Mouse (Mus musculus) forebrain, postnatal 0 days (tissue): Measurements from ENCODE around the gene Tm4sf5. TPM values are rescaled to one million over a fixed set of nuclear protein-coding genes. Genes with fewer than 3 reads are reported as not detected.
A peak's percentile ranks its signal among the peaks of the same experiment; 100 is the strongest.

ENCODE experiments used
- ATAC-seq: fragments of 200-750 bp; cut with Nextera tagmentation; 2 replicates; pipeline ENCODE4 v1.8.0; 2017; ENCODE audit warnings: mild to moderate bottlenecking, moderate library complexity
- DNase-seq: peaks from one replicate; pipeline ENCODE4 v3.0.0-alpha.2; 2015
- H3K27ac ChIP-seq: fragments of 300-500 bp; sonication (generic); 2 replicates; pipeline ENCODE4 v1.5.1; 2014; ENCODE audit warnings: low read depth, mild to moderate bottlenecking, antibody characterized with exemption, low read length, moderate library complexity, mixed read lengths
- H3K27me3 ChIP-seq: fragments of 300-500 bp; sonication (generic); 2 replicates; pipeline ENCODE4 v1.6.1; 2014; ENCODE audit warnings: mild to moderate bottlenecking, low read length, mixed read lengths; ENCODE audit not compliant: insufficient read depth
- H3K36me3 ChIP-seq: fragments of 300-500 bp; sonication (generic); 2 replicates; pipeline ENCODE4 v1.6.1; 2014; ENCODE audit warnings: mild to moderate bottlenecking, moderate library complexity; ENCODE audit not compliant: insufficient read depth
- H3K4me1 ChIP-seq: fragments of 300-500 bp; sonication (generic); 2 replicates; pipeline ENCODE4 v1.6.1; 2014; ENCODE audit warnings: antibody characterized with exemption; ENCODE audit not compliant: insufficient read depth
- H3K4me2 ChIP-seq: fragments of 300-500 bp; sonication (generic); 2 replicates; pipeline ENCODE4 v1.6.1; 2014; ENCODE audit warnings: low read depth, mild to moderate bottlenecking, moderate library complexity
- H3K4me3 ChIP-seq: fragments of 300-500 bp; sonication (generic); 2 replicates; pipeline ENCODE4 v1.5.1; 2014; ENCODE audit warnings: low read depth, low read length, mixed read lengths
- H3K9ac ChIP-seq: fragments of 300-500 bp; sonication (generic); 2 replicates; pipeline ENCODE4 v1.6.1; 2014; ENCODE audit warnings: mild to moderate bottlenecking
- H3K9me3 ChIP-seq: fragments of 300-500 bp; sonication (generic); 2 replicates; pipeline ENCODE4 v1.6.1; 2016; ENCODE audit warnings: low read length
- CTCF ChIP-seq: sonication (generic); IDR thresholded peaks from 2 replicates; pipeline ENCODE4 v1.5.1; 2016; ENCODE audit warnings: antibody characterized with exemption, control low read depth, low read depth
- WGBS: fragments of 180-500 bp; shearing (Covaris S2); extraction: QIAGEN DNeasy Blood & Tissue Kit; methylation state at CpG from one replicate; pipeline ENCODE4 v1.1.7; 2014; 5-methylcytosine and 5-hydroxymethylcytosine counted together
- polyA plus RNA-seq: library from polyadenylated mRNA; unstranded; fragments of >200 nt; fragmentation: Nextera tagmentation; extraction: Ambion mirVana; gene quantifications from 2 replicates; pipeline ENCODE4 v1.2.1, GENCODE M21; 2015
- total RNA-seq: library from RNA; depleted of rRNA; stranded (reverse); fragments of >200 nt; gene quantifications from 2 replicates; pipeline ENCODE4 v1.2.3, GENCODE M21; 2014

The Tm4sf5 gene
- total and polyA plus RNA-seq, 2 experiments from 2014 or later, result 2.8 to 11.6 TPM

DNA sequence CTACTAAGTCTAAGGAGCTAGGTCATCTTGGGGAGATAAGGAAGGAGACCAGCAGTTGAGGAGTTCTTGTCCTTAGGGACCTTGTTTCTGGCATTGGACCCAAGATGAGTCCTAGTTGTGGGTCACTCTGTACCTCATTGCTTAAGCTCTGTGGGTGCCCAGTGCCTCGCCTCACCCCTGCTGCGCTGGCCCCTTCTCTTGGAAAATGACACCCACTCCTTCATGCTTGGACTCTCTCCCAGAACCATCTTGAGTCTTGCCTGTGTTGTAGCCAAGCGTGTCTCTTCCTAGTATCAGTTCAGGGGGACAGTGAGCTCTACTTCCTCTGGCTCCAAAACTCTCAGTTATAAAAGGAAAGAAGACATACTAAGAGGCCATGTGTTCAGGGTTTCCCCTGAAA lies 15.9 kb upstream of the Tm4sf5 start:
- Histone ChIP-seq H3K9me3 (no peaks in the 10 kb centered on the region), H3K27me3 (no peaks in the 10 kb centered on the region), H3K4me2 (no peak overlapping the region), H3K36me3 (no peaks in the 10 kb centered on the region), H3K4me3 (no peak overlapping the region), H3K9ac (no peak overlapping the region), H3K27ac (no peak overlapping the region), H3K4me1 (no peaks in the 10 kb centered on the region)
- TF ChIP-seq CTCF, result no peak
- 92% methylated on average over 3 of the region's 3 CpGs for WGBS
- no peak for DNase-seq
- no peak for ATAC-seq

DNA sequence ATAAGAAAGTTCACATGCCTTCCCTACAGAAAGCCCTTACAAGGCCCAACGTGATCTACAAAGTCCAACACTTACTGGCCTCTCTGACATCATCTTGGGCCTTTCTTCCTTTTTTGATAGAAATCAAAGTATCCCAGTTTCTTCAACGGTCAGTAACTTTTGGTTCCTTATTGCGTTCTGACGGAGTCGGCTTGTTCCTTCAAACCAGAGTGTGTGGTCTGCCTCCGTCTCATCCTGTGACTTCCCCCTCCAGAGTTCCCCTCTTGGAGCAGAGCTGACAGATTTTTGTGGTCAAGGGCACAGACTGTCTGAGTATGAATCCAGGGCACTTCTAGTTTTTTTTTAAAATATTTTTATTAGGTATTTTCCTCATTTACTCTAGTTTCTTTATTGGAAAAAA lies 15.4 kb upstream of the Tm4sf5 start:
- DNase-seq, result no peak

GRCm38 (mm10) chr11:70499566-70500475 lies 5.2 kb upstream of the Tm4sf5 start:
- DNase-seq, result no peak
- H3K27me3 ChIP-seq, result no peaks in the 10 kb centered on the region; the same call in 1 of the 2 replicates

More for the DNA sequence above, 15.4 kb upstream of the Tm4sf5 start:
- Histone ChIP-seq H3K36me3 (no peaks in the 10 kb centered on the region), H3K4me3 (no peak overlapping the region), H3K9ac (no peak overlapping the region), H3K4me2 (no peak overlapping the region), H3K27me3 (no peaks in the 10 kb centered on the region), H3K27ac (no peak overlapping the region), H3K4me1 (no peaks in the 10 kb centered on the region), H3K9me3 (no peaks in the 10 kb centered on the region)
- no peak for TF ChIP-seq CTCF
- no peak for ATAC-seq
- 87% methylated on average over 6 of the region's 6 CpGs for WGBS

DNA sequence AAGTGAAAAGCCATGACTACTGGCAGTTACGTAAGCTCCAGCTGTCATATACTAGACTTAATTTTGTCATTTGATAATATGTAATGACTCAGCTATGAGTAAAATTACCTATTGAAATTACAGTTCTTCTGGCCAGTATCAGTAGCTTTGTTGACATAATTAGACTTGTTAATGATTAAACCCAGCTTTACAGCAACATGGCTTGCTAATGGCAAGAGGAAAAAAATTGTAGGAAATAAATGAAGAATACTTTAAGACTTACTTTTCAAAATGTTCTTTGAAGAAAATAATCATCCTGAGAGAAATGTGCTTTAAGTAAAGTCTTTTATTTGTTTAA lies 4.6 kb upstream of the Tm4sf5 start:
- WGBS, result 94% methylated on average over 1 of the region's 1 CpGs

More at GRCm38 (mm10) chr11:70499566-70500475, 5.2 kb upstream of the Tm4sf5 start:
- H3K4me2 ChIP-seq, result no peak overlapping the region
- ATAC-seq, result no peak
- no peaks in the 10 kb centered on the region for H3K36me3 ChIP-seq
- H3K27ac ChIP-seq, result no peak overlapping the region
- H3K9ac ChIP-seq, result no peak overlapping the region
- no peaks in the 10 kb centered on the region for H3K9me3 ChIP-seq
- no peak overlapping the region for H3K4me3 ChIP-seq
- TF ChIP-seq CTCF, result peak; percentile 23; the same call in 1 of the 2 replicates
- no peaks in the 10 kb centered on the region for H3K4me1 ChIP-seq
- whole genome bisulfite sequencing, result 66% methylated on average over 14 of the region's 14 CpGs

DNA sequence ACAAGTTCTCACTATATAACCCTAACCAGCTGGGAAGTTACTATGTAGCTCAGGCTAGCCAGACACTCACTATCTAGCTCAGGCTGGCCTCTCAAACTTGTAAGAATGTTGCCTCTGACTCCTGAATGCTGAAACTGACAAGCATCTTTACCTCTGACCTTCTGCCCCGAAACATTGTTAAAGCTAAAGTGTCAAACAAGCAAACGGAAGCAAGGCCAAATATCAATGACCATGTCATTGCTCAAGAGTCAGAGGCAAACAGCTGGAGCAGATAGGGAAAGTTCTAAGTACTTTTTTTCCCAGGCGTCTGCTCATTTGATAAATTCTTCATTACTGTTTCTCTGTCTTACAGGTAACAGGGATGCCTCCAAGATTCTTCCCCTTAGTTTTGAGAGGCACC lies 3.0 kb upstream of the Tm4sf5 start:
- WGBS, result 72% methylated on average over 3 of the region's 3 CpGs
- DNase-seq (no peak), ATAC-seq (no peak)
- Histone ChIP-seq H3K36me3 (no peaks in the 10 kb centered on the region), H3K9ac (no peak overlapping the region), H3K4me3 (no peak overlapping the region), H3K9me3 (no peaks in the 10 kb centered on the region), H3K4me1 (no peaks in the 10 kb centered on the region), H3K27me3 (no peaks in the 10 kb centered on the region), H3K4me2 (no peak overlapping the region), H3K27ac (no peak overlapping the region)
- no peak for TF ChIP-seq CTCF

More for the DNA sequence above, 4.6 kb upstream of the Tm4sf5 start:
- no peaks in the 10 kb centered on the region for H3K4me1 ChIP-seq
- H3K27ac ChIP-seq, result no peak overlapping the region
- ATAC-seq (no peak), DNase-seq (no peak)
- no peak for TF ChIP-seq CTCF
- no peaks in the 10 kb centered on the region for H3K36me3 ChIP-seq
- H3K4me2 ChIP-seq, result no peak overlapping the region
- no peak overlapping the region for H3K9ac ChIP-seq
- H3K9me3 ChIP-seq, result no peaks in the 10 kb centered on the region
- H3K4me3 ChIP-seq, result no peak overlapping the region
- H3K27me3 ChIP-seq, result no peaks in the 10 kb centered on the region; the same call in 1 of the 2 replicates

DNA sequence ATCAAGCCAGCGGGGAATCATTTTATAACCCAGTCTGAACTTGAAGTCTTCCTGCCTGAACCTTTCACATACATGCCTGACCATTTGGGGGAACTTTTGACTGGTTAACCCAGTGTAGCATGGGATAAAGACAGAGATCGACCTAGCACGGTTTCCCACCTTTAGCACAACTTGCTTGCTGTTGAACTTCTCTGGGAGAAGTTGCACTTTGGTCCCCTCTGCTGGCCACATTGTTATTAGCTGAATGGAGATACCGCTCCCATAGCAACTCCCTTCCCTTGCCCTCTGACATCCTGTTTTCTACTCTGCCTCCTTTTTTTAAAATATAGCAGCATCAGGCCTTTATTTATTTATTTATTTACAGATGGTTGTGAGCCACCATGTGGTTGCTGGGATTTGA lies 1.3 kb downstream of the Tm4sf5 start:
- no peak overlapping the region for H3K4me3 ChIP-seq
- no peaks in the 10 kb centered on the region for H3K4me1 ChIP-seq
- ATAC-seq (no peak), DNase-seq (peak; percentile 57)
- no peak overlapping the region for H3K4me2 ChIP-seq
- no peaks in the 10 kb centered on the region for H3K36me3 ChIP-seq
- no peak overlapping the region for H3K27ac ChIP-seq
- TF ChIP-seq CTCF, result peak; percentile 66
- H3K9me3 ChIP-seq, result no peaks in the 10 kb centered on the region
- 26% methylated on average over 4 of the region's 4 CpGs for WGBS
- no peak overlapping the region for H3K9ac ChIP-seq
- H3K27me3 ChIP-seq, result no peaks in the 10 kb centered on the region

DNA sequence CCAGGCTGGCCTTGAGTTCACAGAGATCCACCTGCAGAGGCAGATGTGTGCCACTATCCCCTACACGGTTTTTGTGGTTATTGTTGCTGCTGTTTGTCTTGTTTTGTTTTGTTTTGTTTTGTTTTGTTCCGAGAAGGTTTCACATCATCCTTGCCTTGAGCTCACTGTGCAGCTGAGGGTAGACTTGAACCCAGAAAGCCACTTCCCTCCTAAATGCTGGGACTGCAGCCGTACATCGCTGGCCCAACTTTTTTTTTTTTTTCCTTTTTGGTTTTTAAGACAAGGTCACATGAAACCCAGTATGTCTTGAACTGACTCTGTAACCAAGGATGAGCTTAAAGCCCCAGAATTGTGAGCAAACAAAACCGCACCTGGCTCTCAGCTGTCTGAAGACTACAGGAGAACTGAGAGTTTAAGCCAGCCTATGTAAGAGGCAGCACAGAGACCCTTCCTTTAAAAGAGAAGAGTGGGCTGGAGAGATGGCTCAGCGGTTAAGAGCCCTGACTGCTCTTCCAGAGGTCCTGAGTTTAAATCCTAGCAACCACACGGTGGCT lies 2.0 kb downstream of the Tm4sf5 start:
- no peak for ATAC-seq
- no peak overlapping the region for H3K9ac ChIP-seq

More for the DNA sequence above, 2.0 kb downstream of the Tm4sf5 start:
- no peaks in the 10 kb centered on the region for H3K9me3 ChIP-seq
- no peaks in the 10 kb centered on the region for H3K4me1 ChIP-seq
- H3K27ac ChIP-seq, result no peak overlapping the region
- no peak for DNase-seq
- no peak for TF ChIP-seq CTCF
- H3K4me2 ChIP-seq, result no peak overlapping the region
- H3K27me3 ChIP-seq, result no peaks in the 10 kb centered on the region
- H3K36me3 ChIP-seq, result no peaks in the 10 kb centered on the region
- H3K4me3 ChIP-seq, result no peak overlapping the region
- 76% methylated on average over 7 of the region's 7 CpGs for WGBS
